Mouse (Mus musculus): ENCODE results near the gene Arhgef7.

Arhgef7 gene

GRCm38 (mm10) chr8:11762048-11762447 is 34.5 kb downstream of the Arhgef7 start:
- no peak for DNase-seq (ENCODE audit: low spot score in 2 of 2)

- no peak for DNase-seq (ENCODE audit: low spot score in 2 of 2)
Observed at GRCm38 (mm10) chr8:11762821-11763220, 35.3 kb downstream of the Arhgef7 start.

GRCm38 (mm10) chr8:11767213-11767840 is 39.8 kb downstream of the Arhgef7 start:
- DNase-seq (ENCODE audit: low spot score in 2 of 2), result no peak

- DNase-seq (ENCODE audit: low spot score in 2 of 2), result no peak
Observed at GRCm38 (mm10) chr8:11770001-11770400, 42.5 kb downstream of the Arhgef7 start.

GRCm38 (mm10) chr8:11770521-11771080 is 43.1 kb downstream of the Arhgef7 start:
- DNase-seq (ENCODE audit: low spot score in 2 of 2), result no peak

- no peak for DNase-seq (ENCODE audit: low spot score in 2 of 2)
Observed at GRCm38 (mm10) chr8:11771608-11772007, 44.1 kb downstream of the Arhgef7 start.

- no peak for DNase-seq (ENCODE audit: low spot score in 2 of 2)
Observed at GRCm38 (mm10) chr8:11774195-11775076, 46.9 kb downstream of the Arhgef7 start.

- no peak for DNase-seq (ENCODE audit: low spot score in 2 of 2)
Observed at GRCm38 (mm10) chr8:11775889-11776288, 48.4 kb downstream of the Arhgef7 start.

- DNase-seq (ENCODE audit: low spot score in 2 of 2), result no peak
Observed at GRCm38 (mm10) chr8:11776451-11777180, 49.1 kb downstream of the Arhgef7 start.

- DNase-seq (ENCODE audit: low spot score in 2 of 2), result no peak
Observed at GRCm38 (mm10) chr8:11777201-11777600, 49.7 kb downstream of the Arhgef7 start.

GRCm38 (mm10) chr8:11778646-11779433 is 51.3 kb downstream of the Arhgef7 start:
- DNase-seq (ENCODE audit: low spot score in 2 of 2), result no peak

- DNase-seq (ENCODE audit: low spot score in 2 of 2), result no peak
Observed at GRCm38 (mm10) chr8:11779844-11780634, 52.5 kb downstream of the Arhgef7 start.

- no peak for DNase-seq (ENCODE audit: low spot score in 2 of 2)
Observed at GRCm38 (mm10) chr8:11780641-11781040, 53.1 kb downstream of the Arhgef7 start.

- no peak for DNase-seq (ENCODE audit: low spot score in 2 of 2)
Observed at GRCm38 (mm10) chr8:11782607-11783006, 55.1 kb downstream of the Arhgef7 start.

GRCm38 (mm10) chr8:11783861-11784594 is 56.5 kb downstream of the Arhgef7 start:
- no peak for DNase-seq (ENCODE audit: low spot score in 2 of 2)

GRCm38 (mm10) chr8:11785121-11785520 is 57.6 kb downstream of the Arhgef7 start:
- DNase-seq (ENCODE audit: low spot score in 2 of 2), result no peak

GRCm38 (mm10) chr8:11785539-11786046 is 58.1 kb downstream of the Arhgef7 start:
- no peak for DNase-seq (ENCODE audit: low spot score in 2 of 2)

- no peak for DNase-seq (ENCODE audit: low spot score in 2 of 2)
Observed at GRCm38 (mm10) chr8:11788252-11788651, 60.7 kb downstream of the Arhgef7 start.

- no peak for DNase-seq (ENCODE audit: low spot score in 2 of 2)
Observed at GRCm38 (mm10) chr8:11789168-11789567, 61.6 kb downstream of the Arhgef7 start.

- DNase-seq (ENCODE audit: low spot score in 2 of 2), result no peak
Observed at GRCm38 (mm10) chr8:11794956-11795355, 67.4 kb downstream of the Arhgef7 start.

All from thymus, postnatal 10 days (tissue).